Mouse (Mus musculus): ENCODE results near the gene Fam193b. TPM values are rescaled to one million over a fixed set of nuclear protein-coding genes. Genes with fewer than 3 reads are reported as not detected.
A peak's percentile ranks its signal among the peaks of the same experiment; 100 is the strongest.
"Not testable (repeated sequence)": the region's sequence is repeated elsewhere in the genome, so short reads cannot be mapped to it uniquely, and the experiment has no call there.

Gene Fam193b
- total RNA-seq (2021) = 10 to 100 TPM; 18.3 to 19.0 TPM

GRCm38 (mm10) chr13:55571027-55571751 lies at the start of gene Fam193b:
Fam193b (minus strand) TSS chr13:55571120.
- intact Hi-C loops (cut with DNase I) = no loop called here
- DNase-seq (ENCODE audit: low spot score) = peak; percentile 89

- DNase-seq (ENCODE audit: low spot score) = no peak
- intact Hi-C loops (cut with DNase I) = no loop called here
These were observed 49.4 kb upstream of the Fam193b start for GRCm38 (mm10) chr13:55620275-55620674.

DNA sequence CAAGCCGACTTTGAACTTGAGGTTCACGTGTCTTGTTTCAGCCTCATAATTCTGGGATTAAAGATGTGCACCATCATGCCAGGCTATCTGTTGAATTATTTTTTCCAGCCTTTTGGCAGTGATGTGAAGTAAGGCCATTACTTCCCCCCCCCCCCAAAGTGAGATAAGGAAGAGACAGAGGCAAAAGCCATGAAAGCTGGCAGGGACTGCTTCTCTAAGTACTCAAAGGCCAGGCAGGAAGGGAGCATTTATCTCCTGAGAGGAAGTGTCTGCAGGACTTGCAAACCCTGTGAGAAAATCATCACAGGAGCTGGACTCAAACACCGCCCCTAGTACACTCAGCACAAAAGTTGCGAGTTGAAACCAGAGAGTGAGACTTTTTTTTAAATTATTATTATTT lies 48.4 kb upstream of the Fam193b start:
- intact Hi-C loops (cut with DNase I) = loop anchor here (2.0 kb wide), 1 partner anchor 17 kb away; no protein-coding TSS in a partner anchor
- no peak for DNase-seq (ENCODE audit: low spot score)

- intact Hi-C loops (cut with DNase I) = no loop called here
- no peak for DNase-seq (ENCODE audit: low spot score)
These were observed 42.6 kb upstream of the Fam193b start for GRCm38 (mm10) chr13:55613471-55613870.

- DNase-seq (ENCODE audit: low spot score) = no peak
- intact Hi-C loops (cut with DNase I) = no loop called here
These were observed 41.1 kb upstream of the Fam193b start for GRCm38 (mm10) chr13:55611996-55612395.

DNA sequence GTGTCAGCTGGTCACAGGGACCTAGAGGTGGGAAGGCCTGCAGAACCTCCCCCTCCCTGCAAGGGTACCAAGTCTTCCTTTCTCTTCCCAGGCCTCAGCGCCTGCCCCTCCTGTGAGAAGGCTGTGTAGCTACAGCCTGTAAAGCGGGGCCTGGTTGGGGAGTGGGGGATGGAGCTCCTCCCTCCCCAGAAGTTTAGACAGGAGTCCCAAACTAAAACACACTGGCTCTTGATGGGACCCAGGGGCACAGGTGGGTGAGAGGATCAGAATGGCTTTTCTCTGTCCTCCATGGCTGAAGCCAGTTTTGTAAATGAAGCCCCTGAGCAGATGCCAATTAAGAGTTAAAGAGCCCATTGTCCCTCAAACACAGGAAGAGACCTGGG lies 36.7 kb upstream of the Fam193b start:
- DNase-seq (ENCODE audit: low spot score) = no peak
- intact Hi-C loops (cut with DNase I) = no loop called here

- intact Hi-C loops (cut with DNase I) = no loop called here
- DNase-seq (ENCODE audit: low spot score) = no peak
These were observed 36.1 kb upstream of the Fam193b start for GRCm38 (mm10) chr13:55606899-55607623.

DNA sequence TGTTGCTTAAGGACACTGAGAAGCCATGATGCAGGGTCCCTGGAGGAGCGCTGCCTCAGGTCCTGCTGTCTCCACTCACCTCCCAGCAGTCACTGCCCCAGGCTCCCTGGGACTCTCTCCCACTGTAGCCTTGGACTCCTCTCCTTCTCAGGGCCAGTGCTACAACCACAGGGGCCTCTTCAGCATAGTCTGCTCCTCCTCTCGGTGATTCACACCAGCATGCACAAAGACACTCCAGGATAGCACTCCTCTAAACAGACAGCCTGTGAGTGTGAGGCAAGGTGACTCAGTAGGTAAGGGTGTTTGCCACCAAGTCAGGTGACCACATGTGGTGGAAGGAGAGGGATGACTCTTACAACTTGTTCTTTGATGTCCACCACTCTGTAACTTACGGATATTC lies 33.7 kb upstream of the Fam193b start:
- no peak for DNase-seq (ENCODE audit: low spot score)
- intact Hi-C loops (cut with DNase I) = no loop called here

DNA sequence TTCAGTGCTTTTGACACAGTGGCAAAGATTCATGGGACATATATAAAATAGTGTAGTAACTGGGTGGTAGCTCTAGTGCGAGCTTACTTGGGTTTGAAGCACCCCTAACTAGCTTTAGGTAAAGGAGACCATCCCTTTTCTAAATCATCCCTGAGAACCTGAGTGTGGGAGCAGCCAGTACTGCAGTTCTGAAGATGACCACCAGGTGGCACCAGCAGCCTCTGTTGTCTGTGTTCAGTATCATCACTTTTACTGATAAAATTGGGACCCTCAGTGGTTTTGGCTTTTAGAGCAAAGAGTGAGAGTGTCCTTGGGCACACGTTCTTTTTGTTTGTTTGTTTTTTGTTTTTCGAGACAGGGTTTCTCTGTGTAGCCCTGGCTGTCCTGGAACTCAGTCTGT lies 30.7 kb upstream of the Fam193b start:
- intact Hi-C loops (cut with DNase I) = loop anchor here (1.0 to 2.0 kb wide), 3 partner anchors 17 to 127 kb away; no protein-coding TSS in a partner anchor
- peak; percentile 28 for DNase-seq (ENCODE audit: low spot score)

GRCm38 (mm10) chr13:55600657-55601056 lies 29.7 kb upstream of the Fam193b start:
- DNase-seq (ENCODE audit: low spot score) = no peak
- intact Hi-C loops (cut with DNase I) = loop anchor here (1.0 kb wide), 1 partner anchor 128 kb away; no protein-coding TSS in a partner anchor

GRCm38 (mm10) chr13:55599566-55600540 lies 28.9 kb upstream of the Fam193b start, which contains the start of gene B4galt7:
B4galt7 (plus strand) TSS chr13:55599896.
- DNase-seq (ENCODE audit: low spot score) = peak; percentile 73
- intact Hi-C loops (cut with DNase I) = loop anchor here (1.0 kb wide), 1 partner anchor 22 kb away; no protein-coding TSS in a partner anchor

DNA sequence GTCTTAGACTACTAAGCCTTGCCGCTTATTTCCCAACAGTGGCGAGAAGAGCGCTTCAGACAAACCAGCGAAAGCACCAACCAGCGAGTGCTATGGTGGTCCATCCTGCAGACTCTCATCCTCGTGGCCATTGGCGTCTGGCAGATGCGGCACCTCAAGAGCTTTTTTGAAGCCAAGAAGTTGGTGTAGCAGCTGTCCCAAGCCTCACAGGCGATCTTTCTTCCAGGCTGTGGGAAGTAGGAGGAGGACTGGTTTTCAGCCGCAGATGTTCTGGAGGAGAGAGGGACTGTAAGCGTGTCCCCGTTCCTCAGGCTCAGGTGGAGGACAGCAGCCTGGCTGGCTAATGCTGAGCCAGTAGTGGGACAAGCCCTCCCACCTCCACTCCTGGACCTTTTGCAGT lies 25.9 kb upstream of the Fam193b start:
- no peak for DNase-seq (ENCODE audit: low spot score)
- intact Hi-C loops (cut with DNase I) = no loop called here

DNA sequence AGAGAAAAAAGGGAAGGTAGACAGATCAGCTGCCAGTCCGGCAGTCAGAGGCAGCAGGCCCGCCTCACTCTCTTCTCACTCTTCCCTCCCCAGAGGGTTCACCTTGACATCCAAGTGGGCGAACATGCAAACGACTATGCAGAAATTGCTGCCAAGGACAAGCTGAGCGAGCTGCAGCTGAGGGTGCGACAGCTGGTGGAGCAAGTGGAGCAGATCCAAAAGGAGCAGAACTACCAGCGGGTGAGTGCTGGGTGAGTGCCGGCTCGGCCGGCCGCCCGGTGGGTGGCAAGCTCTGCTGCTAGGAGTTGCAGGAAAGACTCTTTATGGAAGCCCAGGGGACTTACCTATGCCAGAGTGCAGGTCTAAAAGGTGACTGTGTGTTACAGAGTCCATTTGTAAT lies 24.5 kb upstream of the Fam193b start:
- DNase-seq (ENCODE audit: low spot score) = no peak
- intact Hi-C loops (cut with DNase I) = no loop called here

GRCm38 (mm10) chr13:55593254-55593747 lies 22.4 kb upstream of the Fam193b start:
- intact Hi-C loops (cut with DNase I) = no loop called here
- no peak for DNase-seq (ENCODE audit: low spot score)

GRCm38 (mm10) chr13:55592512-55593253 lies 21.8 kb upstream of the Fam193b start:
- intact Hi-C loops (cut with DNase I) = no loop called here
- DNase-seq (ENCODE audit: low spot score) = peak; percentile 91

DNA sequence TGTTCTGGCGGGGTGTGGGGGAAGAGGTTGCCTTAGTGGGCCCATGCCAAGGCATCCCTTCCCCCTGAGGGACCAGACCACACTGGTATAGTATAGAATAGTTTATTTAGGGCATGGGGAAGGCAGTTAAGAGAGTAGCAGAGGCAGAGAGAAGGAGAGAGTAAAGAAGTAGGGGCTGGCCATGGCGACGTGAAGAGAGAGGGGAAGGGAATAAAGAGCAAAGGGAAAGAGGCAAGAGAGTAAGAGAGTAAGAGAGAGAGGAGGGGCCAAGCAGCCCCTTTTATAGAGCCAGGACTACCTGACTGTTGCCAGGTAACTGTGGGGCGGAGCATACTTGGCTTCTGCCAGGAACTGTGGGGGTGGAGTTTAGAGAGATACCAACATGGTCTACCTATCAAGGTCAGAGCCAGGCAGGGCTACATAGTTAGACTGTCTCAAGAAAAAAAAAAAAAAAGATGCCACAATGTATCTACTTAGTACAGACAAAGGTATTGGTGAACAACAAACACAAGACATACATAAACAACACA lies 21.1 kb upstream of the Fam193b start:
- no peak for DNase-seq (ENCODE audit: low spot score)
- intact Hi-C loops (cut with DNase I) = loop anchor here (2.0 kb wide), 1 partner anchor 19 kb away; the partner anchor contains the start of gene Tmed9

DNA sequence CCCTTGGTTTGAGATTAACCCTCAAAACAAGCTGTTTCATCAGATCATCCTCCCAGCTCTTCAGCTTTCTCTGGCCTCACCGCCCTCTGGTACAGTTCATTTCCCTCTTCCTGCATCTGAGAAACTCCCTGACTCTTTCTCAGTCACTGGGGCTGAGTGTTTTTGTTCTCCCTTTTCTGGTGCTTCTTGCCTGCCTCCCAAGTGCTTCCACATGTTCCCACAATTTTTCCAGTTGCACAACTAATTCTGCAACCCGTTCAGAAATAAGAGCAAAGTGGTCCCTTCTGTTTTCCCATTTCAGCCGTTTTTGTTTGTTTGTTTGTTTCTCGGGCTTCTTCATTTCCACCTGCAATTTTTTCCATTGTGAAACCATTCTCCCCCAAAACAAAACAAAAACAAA lies 7.2 kb upstream of the Fam193b start:
- intact Hi-C loops (cut with DNase I) = no loop called here
- DNase-seq (ENCODE audit: low spot score) = no peak

DNA sequence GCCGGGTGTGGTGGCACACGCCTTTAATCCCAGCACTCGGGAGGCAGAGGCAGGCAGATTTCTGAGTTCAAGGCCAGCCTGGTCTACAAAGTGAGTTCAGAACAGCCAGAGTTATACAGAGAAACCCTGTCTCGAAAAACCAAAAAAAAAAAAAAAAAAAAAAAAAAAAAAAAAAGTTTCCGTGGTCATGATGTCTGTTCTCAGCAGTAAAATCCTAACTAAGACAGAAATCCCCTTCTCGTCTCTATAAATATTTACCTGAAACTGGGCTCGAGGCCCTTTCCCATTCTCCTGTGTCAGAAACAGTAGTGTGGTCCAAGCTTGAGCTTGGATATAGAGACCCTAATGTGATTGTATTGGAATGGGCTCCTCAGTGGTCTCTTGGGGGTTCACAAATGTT lies 6.0 kb upstream of the Fam193b start:
- intact Hi-C loops (cut with DNase I); DNase-seq (ENCODE audit: low spot score): not testable (repeated sequence)

GRCm38 (mm10) chr13:55575932-55576331 lies 5.0 kb upstream of the Fam193b start:
- intact Hi-C loops (cut with DNase I) = no loop called here
- DNase-seq (ENCODE audit: low spot score) = no peak

All from heart, postnatal 25 days (tissue).